Mouse (Mus musculus) kidney, adult 2 months (tissue): ENCODE results near the gene Col8a2.

ENCODE experiments used
- CTCF ChIP-seq: fragments of 200-500 bp; conservative IDR thresholded peaks from 2 replicates; pipeline ENCODE4 v1.5.1; 2011; ENCODE audit warnings: low read depth, mild to moderate bottlenecking, control low read depth, low read length, moderate library complexity, mixed read lengths; ENCODE audit not compliant: insufficient read depth, insufficient read length
- POLR2A ChIP-seq: fragments of 200-500 bp; IDR thresholded peaks from one replicate; pipeline ENCODE4 v1.6.1; 2011; ENCODE audit warnings: low read depth, low read length, control low read depth

DNA sequence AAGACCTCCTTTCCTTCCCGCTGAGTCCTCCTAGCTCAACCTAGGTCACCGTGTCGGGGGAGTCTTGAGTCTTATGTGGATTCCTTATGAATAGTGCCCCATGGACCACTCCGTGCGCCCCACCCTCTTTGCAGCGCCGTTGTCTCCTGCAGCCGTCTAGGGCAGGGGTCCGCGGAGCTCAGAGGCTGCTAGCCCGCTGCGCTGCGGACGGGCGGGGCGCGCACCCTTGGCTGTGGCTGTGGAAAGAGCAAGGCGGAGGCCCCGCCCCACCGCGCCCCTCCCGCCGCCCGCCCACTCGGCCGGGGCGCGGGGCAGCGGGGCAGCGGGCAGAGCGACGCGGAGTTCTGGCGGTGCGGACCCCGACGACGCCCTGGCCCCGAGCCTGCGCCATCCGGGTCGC lies at the start of gene Col8a2:
- no peak for TF ChIP-seq CTCF
- no peak for TF ChIP-seq POLR2A
